Mouse (Mus musculus): ENCODE measurements around the gene Rybp.

DNA sequence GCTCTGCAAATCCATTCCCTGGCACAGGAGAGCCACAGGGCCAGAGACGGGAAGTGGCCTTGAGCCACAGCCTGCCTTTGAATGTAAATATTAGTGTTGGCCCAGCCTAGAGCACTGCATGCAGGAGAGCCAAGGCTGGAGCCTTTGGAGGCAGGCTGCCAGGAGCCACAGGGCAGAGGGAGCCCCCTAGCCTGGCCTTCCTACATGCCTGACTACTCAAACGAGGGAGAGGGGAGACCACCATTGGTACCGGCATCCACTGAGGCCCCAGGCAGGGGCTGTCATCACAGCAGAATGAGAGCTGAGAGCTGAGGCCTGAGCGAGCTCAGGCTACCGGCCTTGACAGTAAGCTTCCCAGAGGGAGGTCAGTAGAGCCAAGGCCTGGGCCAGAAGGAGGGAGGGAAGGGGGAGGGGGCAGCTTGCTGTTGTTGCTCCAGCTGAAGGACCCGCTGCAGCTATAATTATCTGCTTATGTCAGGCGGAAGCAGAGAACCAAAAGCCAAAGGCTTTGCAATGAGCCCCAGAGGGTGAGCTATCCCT, 91.3 kb downstream of the Rybp start:
- TF ChIP-seq CTCF (IDR thresholded peaks at IDR 0.05; ENCODE audit: low read depth) (peak; percentile 25), EP300 (optimal IDR thresholded peaks at IDR 0.05) (no peak)
